Mouse (Mus musculus) brain, embryonic 14.5 days (tissue): ENCODE results near the gene Itgb6.

Experiments
- CTCF ChIP-seq: fragments of 200-500 bp; IDR thresholded peaks from 2 replicates; pipeline ENCODE4 v1.5.1; 2012; ENCODE audit warnings: inconsistent platforms, mild to moderate bottlenecking, moderate library complexity, borderline replicate concordance; ENCODE audit not compliant: insufficient read depth, insufficient read length; ENCODE audit errors: extremely low read depth
- POLR2A ChIP-seq: fragments of 200-500 bp; IDR thresholded peaks from 2 replicates; pipeline ENCODE4 v1.6.1; 2012; ENCODE audit warnings: mild to moderate bottlenecking, inconsistent platforms, borderline replicate concordance; ENCODE audit not compliant: poor library complexity, insufficient read depth, insufficient read length, severe bottlenecking; ENCODE audit errors: extremely low read depth

DNA sequence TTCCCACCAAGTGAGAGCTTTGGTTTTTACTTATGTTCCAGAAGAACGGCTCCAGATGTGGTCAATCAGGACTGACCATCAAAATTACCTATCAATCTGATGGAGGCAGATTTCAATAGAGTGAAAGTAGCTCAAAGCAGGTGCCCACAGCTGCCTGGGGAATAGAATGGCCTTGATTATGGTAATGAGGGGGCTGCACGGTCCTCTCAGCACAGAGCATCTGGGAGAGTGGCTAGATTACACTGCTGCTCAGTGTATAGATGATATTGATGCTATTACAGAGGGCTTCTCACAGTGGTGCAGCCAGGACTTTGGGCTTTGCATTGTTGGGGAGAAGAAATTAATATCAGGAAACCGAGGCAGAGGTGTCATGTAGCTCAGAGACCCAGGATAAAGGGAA is 110.8 kb downstream of the Itgb6 start:
- TF ChIP-seq POLR2A (no peak), CTCF (no peak)
